Mouse (Mus musculus) lung, adult 2 months (tissue): ENCODE measurements around the gene Xpa.
"Not testable (repeated sequence)": the region's sequence is repeated elsewhere in the genome, so short reads cannot be mapped to it uniquely, and the experiment has no call there.

Experiments used
- CTCF ChIP-seq: fragments of 200-500 bp; IDR thresholded peaks from 2 replicates; pipeline ENCODE4 v1.5.1; 2011; ENCODE audit warnings: mild to moderate bottlenecking, low read length, control low read depth; ENCODE audit not compliant: insufficient read depth
- POLR2A ChIP-seq: fragments of 200-500 bp; IDR thresholded peaks from 2 replicates; pipeline ENCODE4 v1.6.1; 2011; ENCODE audit warnings: low read depth, mild to moderate bottlenecking, control low read depth, low read length, borderline replicate concordance; ENCODE audit errors: extremely low read depth

DNA sequence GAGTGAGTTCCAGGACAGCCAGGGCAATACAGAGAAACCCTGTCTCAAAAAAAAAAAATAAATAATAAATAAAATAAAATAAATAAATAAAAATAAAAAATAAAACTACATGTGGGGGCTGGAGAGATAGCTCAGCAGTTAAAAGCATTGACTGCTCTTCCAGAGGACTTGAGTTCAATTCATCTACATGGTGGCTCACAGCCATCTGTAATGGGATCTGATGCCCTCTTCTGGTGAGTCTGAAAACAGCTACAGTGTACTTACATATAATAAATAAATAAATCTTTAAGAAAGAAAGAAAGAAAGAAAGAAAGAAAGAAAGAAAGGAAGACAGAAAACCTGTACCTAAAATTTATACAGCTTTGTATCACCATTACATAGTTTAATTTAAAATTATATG lies 4.1 kb downstream of the Xpa start:
- TF ChIP-seq CTCF, POLR2A: not testable (repeated sequence)
